Mouse (Mus musculus): ENCODE measurements around the gene Foxn3. TPM values are rescaled to one million over a fixed set of nuclear protein-coding genes. Genes with fewer than 3 reads are reported as not detected.
A peak's percentile ranks its signal among the peaks of the same experiment; 100 is the strongest.

The Foxn3 gene
- total and polyA plus RNA-seq, 2 experiments: 21.1 to 27.3 TPM

GRCm38 (mm10) chr12:99371500-99371899 is 191.9 kb downstream of the Foxn3 start:
- DNase-seq (ENCODE audit: extremely low read depth, low read depth, low spot score): no peak
- Histone ChIP-seq H3K79me2 (ENCODE audit: control insufficient read depth, insufficient read depth, low read length) (peaks cover 40% of the 10 kb centered on the region), H3K9ac (ENCODE audit: low read depth, low read length) (no peak overlapping the region), H3K4me3 (ENCODE audit: insufficient read depth, low read depth, low read length) (no peak overlapping the region), H3K27me3 (ENCODE audit: control insufficient read depth, insufficient read depth, low read length) (no peaks in the 10 kb centered on the region), H3K36me3 (ENCODE audit: control insufficient read depth, insufficient read depth, low read length) (no peaks in the 10 kb centered on the region), H3K27ac (replicated peaks; ENCODE audit: insufficient read depth, low read depth, low read length) (no peak overlapping the region), H3K4me1 (ENCODE audit: control insufficient read depth, insufficient read depth, low read length) (peaks cover 46% of the 10 kb centered on the region)
- TF ChIP-seq POLR2A (IDR thresholded peaks at IDR 0.05; ENCODE audit: extremely low read depth, insufficient read depth, low read length) (no peak), CTCF (IDR thresholded peaks at IDR 0.05; ENCODE audit: low read depth, low read length) (no peak)
- WGBS: 35% methylated on average over 5 of the region's 5 CpGs

GRCm38 (mm10) chr12:99368251-99368650 is 195.1 kb downstream of the Foxn3 start:
- TF ChIP-seq CTCF (IDR thresholded peaks at IDR 0.05; ENCODE audit: low read depth, low read length) (no peak), POLR2A (IDR thresholded peaks at IDR 0.05; ENCODE audit: extremely low read depth, insufficient read depth, low read length) (no peak)
- Histone ChIP-seq H3K9ac (ENCODE audit: low read depth, low read length) (no peak overlapping the region), H3K4me3 (ENCODE audit: insufficient read depth, low read depth, low read length) (no peak overlapping the region), H3K36me3 (ENCODE audit: control insufficient read depth, insufficient read depth, low read length) (no peaks in the 10 kb centered on the region), H3K27ac (replicated peaks; ENCODE audit: insufficient read depth, low read depth, low read length) (no peak overlapping the region), H3K27me3 (ENCODE audit: control insufficient read depth, insufficient read depth, low read length) (no peaks in the 10 kb centered on the region), H3K79me2 (ENCODE audit: control insufficient read depth, insufficient read depth, low read length) (peaks cover 63% of the 10 kb centered on the region), H3K4me1 (ENCODE audit: control insufficient read depth, insufficient read depth, low read length) (peaks cover 30% of the 10 kb centered on the region)
- WGBS: 88% methylated on average over 10 of the region's 10 CpGs
- DNase-seq (ENCODE audit: extremely low read depth, low read depth, low spot score): no peak

GRCm38 (mm10) chr12:99365999-99366398 is 197.4 kb downstream of the Foxn3 start:
- 84% methylated on average over 9 of the region's 9 CpGs for WGBS
- no peak overlapping the region for H3K4me3 ChIP-seq (ENCODE audit: insufficient read depth, low read depth, low read length)

GRCm38 (mm10) chr12:99364201-99364600 is 199.2 kb downstream of the Foxn3 start:
- peaks cover 68% of the 10 kb centered on the region for H3K79me2 ChIP-seq (ENCODE audit: control insufficient read depth, insufficient read depth, low read length)
- no peaks in the 10 kb centered on the region for H3K36me3 ChIP-seq (ENCODE audit: control insufficient read depth, insufficient read depth, low read length)
- no peak overlapping the region for H3K27ac ChIP-seq (replicated peaks; ENCODE audit: insufficient read depth, low read depth, low read length)
- H3K9ac ChIP-seq (ENCODE audit: low read depth, low read length): no peak overlapping the region
- TF ChIP-seq POLR2A (IDR thresholded peaks at IDR 0.05; ENCODE audit: extremely low read depth, insufficient read depth, low read length) (no peak), CTCF (IDR thresholded peaks at IDR 0.05; ENCODE audit: low read depth, low read length) (no peak)
- H3K27me3 ChIP-seq (ENCODE audit: control insufficient read depth, insufficient read depth, low read length): no peaks in the 10 kb centered on the region
- DNase-seq (ENCODE audit: extremely low read depth, low read depth, low spot score): no peak
- H3K4me1 ChIP-seq (ENCODE audit: control insufficient read depth, insufficient read depth, low read length): peaks cover 28% of the 10 kb centered on the region
- WGBS: 86% methylated on average over 6 of the region's 6 CpGs
- H3K4me3 ChIP-seq (ENCODE audit: insufficient read depth, low read depth, low read length): no peak overlapping the region

More at GRCm38 (mm10) chr12:99365999-99366398, 197.4 kb downstream of the Foxn3 start:
- Histone ChIP-seq H3K27me3 (ENCODE audit: control insufficient read depth, insufficient read depth, low read length) (no peaks in the 10 kb centered on the region), H3K36me3 (ENCODE audit: control insufficient read depth, insufficient read depth, low read length) (no peaks in the 10 kb centered on the region), H3K4me1 (ENCODE audit: control insufficient read depth, insufficient read depth, low read length) (peaks cover 39% of the 10 kb centered on the region), H3K79me2 (ENCODE audit: control insufficient read depth, insufficient read depth, low read length) (peaks cover 73% of the 10 kb centered on the region), H3K27ac (replicated peaks; ENCODE audit: insufficient read depth, low read depth, low read length) (no peak overlapping the region), H3K9ac (ENCODE audit: low read depth, low read length) (no peak overlapping the region)
- DNase-seq (ENCODE audit: extremely low read depth, low read depth, low spot score): no peak
- TF ChIP-seq CTCF (IDR thresholded peaks at IDR 0.05; ENCODE audit: low read depth, low read length) (no peak), POLR2A (IDR thresholded peaks at IDR 0.05; ENCODE audit: extremely low read depth, insufficient read depth, low read length) (no peak)

GRCm38 (mm10) chr12:99363024-99363423 is 200.4 kb downstream of the Foxn3 start:
- Histone ChIP-seq H3K79me2 (ENCODE audit: control insufficient read depth, insufficient read depth, low read length) (peaks cover 64% of the 10 kb centered on the region), H3K9ac (ENCODE audit: low read depth, low read length) (no peak overlapping the region), H3K27ac (replicated peaks; ENCODE audit: insufficient read depth, low read depth, low read length) (no peak overlapping the region), H3K27me3 (ENCODE audit: control insufficient read depth, insufficient read depth, low read length) (no peaks in the 10 kb centered on the region), H3K4me3 (ENCODE audit: insufficient read depth, low read depth, low read length) (no peak overlapping the region), H3K4me1 (ENCODE audit: control insufficient read depth, insufficient read depth, low read length) (peaks cover 26% of the 10 kb centered on the region), H3K36me3 (ENCODE audit: control insufficient read depth, insufficient read depth, low read length) (no peaks in the 10 kb centered on the region)
- peak; percentile 50 for DNase-seq (ENCODE audit: extremely low read depth, low read depth, low spot score)
- TF ChIP-seq CTCF (IDR thresholded peaks at IDR 0.05; ENCODE audit: low read depth, low read length): no peak
- TF ChIP-seq POLR2A (IDR thresholded peaks at IDR 0.05; ENCODE audit: extremely low read depth, insufficient read depth, low read length): no peak
- 64% methylated on average over 6 of the region's 6 CpGs for WGBS

GRCm38 (mm10) chr12:99361752-99362132 is 201.6 kb downstream of the Foxn3 start:
- Histone ChIP-seq H3K4me1 (ENCODE audit: control insufficient read depth, insufficient read depth, low read length) (peaks cover 26% of the 10 kb centered on the region), H3K9ac (ENCODE audit: low read depth, low read length) (no peak overlapping the region), H3K4me3 (ENCODE audit: insufficient read depth, low read depth, low read length) (no peak overlapping the region), H3K27ac (replicated peaks; ENCODE audit: insufficient read depth, low read depth, low read length) (no peak overlapping the region), H3K36me3 (ENCODE audit: control insufficient read depth, insufficient read depth, low read length) (no peaks in the 10 kb centered on the region), H3K27me3 (ENCODE audit: control insufficient read depth, insufficient read depth, low read length) (no peaks in the 10 kb centered on the region), H3K79me2 (ENCODE audit: control insufficient read depth, insufficient read depth, low read length) (peaks cover 67% of the 10 kb centered on the region; the same call in 1 of the 2 replicates)
- TF ChIP-seq POLR2A (IDR thresholded peaks at IDR 0.05; ENCODE audit: extremely low read depth, insufficient read depth, low read length) (no peak), CTCF (IDR thresholded peaks at IDR 0.05; ENCODE audit: low read depth, low read length) (no peak)
- WGBS: 46% methylated on average over 5 of the region's 5 CpGs
- peak; percentile 54 for DNase-seq (ENCODE audit: extremely low read depth, low read depth, low spot score)

Measured in liver, adult 2 months (tissue).